Mouse (Mus musculus) liver, adult 2 months (tissue): ENCODE measurements around the gene Cux1. TPM values are rescaled to one million over a fixed set of nuclear protein-coding genes. Genes with fewer than 3 reads are reported as not detected.
A peak's percentile ranks its signal among the peaks of the same experiment; 100 is the strongest.

Experiments
- DNase-seq: peaks from one replicate; pipeline ENCODE4 v3.0.0-alpha.2; 2011; ENCODE audit warnings: low read depth, low spot score; ENCODE audit errors: extremely low read depth
- H3K27ac ChIP-seq: fragments of 200-500 bp; replicated peaks from 2 replicates; pipeline ENCODE4 v1.5.1; 2012; ENCODE audit warnings: low read depth, mild to moderate bottlenecking, control low read depth, inconsistent platforms, low read length; ENCODE audit not compliant: insufficient read depth
- H3K27me3 ChIP-seq: fragments of 200-500 bp; 2 replicates; pipeline ENCODE4 v1.6.1; 2012; ENCODE audit warnings: mild to moderate bottlenecking, moderate library complexity, low read length, inconsistent platforms; ENCODE audit not compliant: control insufficient read depth, insufficient read depth
- H3K36me3 ChIP-seq: fragments of 200-500 bp; 2 replicates; pipeline ENCODE4 v1.6.1; 2012; ENCODE audit warnings: low read length, inconsistent platforms; ENCODE audit not compliant: control insufficient read depth, insufficient read depth
- H3K4me1 ChIP-seq: fragments of 200-500 bp; 2 replicates; pipeline ENCODE4 v1.6.1; 2011; ENCODE audit warnings: low read length; ENCODE audit not compliant: control insufficient read depth, insufficient read depth
- H3K4me3 ChIP-seq: fragments of 200-500 bp; 2 replicates; pipeline ENCODE4 v1.5.1; 2011; ENCODE audit warnings: low read depth, mild to moderate bottlenecking, control low read depth, low read length, moderate library complexity; ENCODE audit not compliant: insufficient read depth
- H3K79me2 ChIP-seq: fragments of 200-500 bp; 2 replicates; pipeline ENCODE4 v1.6.1; 2012; ENCODE audit warnings: inconsistent platforms, mild to moderate bottlenecking, low read length, moderate library complexity; ENCODE audit not compliant: control insufficient read depth, insufficient read depth
- H3K9ac ChIP-seq: fragments of 200-500 bp; 2 replicates; pipeline ENCODE4 v1.6.1; 2012; ENCODE audit warnings: low read depth, mild to moderate bottlenecking, control low read depth, inconsistent platforms, low read length
- CTCF ChIP-seq: fragments of 200-500 bp; IDR thresholded peaks from 2 replicates; pipeline ENCODE4 v1.5.1; 2011; ENCODE audit warnings: low read depth, low read length, control low read depth
- POLR2A ChIP-seq: fragments of 200-500 bp; IDR thresholded peaks from 2 replicates; pipeline ENCODE4 v1.6.1; 2011; ENCODE audit warnings: low read length, control low read depth; ENCODE audit not compliant: insufficient read depth; ENCODE audit errors: extremely low read depth
- WGBS: fragments of 180-500 bp; shearing (Covaris S2); methylation state at CpG from one replicate; pipeline ENCODE4 v1.1.7; 2018; 5-methylcytosine and 5-hydroxymethylcytosine counted together
- polyA plus RNA-seq: library from polyadenylated mRNA; depleted of rRNA; stranded (reverse); fragments of >200 nt; gene quantifications from 2 replicates; pipeline ENCODE4 v1.2.3, GENCODE M21; 2012
- total RNA-seq: library from RNA; depleted of rRNA; stranded (reverse); fragments of >200 nt; gene quantifications from 2 replicates; pipeline ENCODE4 v1.2.3, GENCODE M21; 2014

Cux1 gene
- total and polyA plus RNA-seq, 2 experiments = 11.6 to 12.6 TPM

DNA sequence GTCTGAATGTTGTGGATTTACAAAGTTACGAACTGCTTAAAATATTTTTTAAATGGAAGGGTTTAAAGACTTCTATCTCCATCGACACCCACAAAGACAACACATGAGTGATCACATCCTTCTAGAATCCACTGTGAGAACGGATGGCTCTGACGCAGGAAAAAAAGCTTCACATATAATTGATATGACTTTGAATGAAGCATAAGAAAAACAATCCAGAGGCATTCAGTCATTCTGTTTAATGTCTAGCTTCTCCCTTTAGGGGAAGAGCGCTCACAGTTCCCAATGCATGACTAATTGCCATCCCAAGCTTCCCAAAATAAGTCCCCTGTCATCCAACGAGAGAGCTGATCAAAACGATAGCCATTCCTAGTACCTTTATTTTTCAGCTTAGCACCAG is 2.9 kb upstream of the Cux1 start:
- no peak for DNase-seq
- TF ChIP-seq CTCF = no peak
- Histone ChIP-seq H3K27me3 (no peaks in the 10 kb centered on the region), H3K36me3 (no peaks in the 10 kb centered on the region), H3K9ac (no peak overlapping the region), H3K27ac (no peak overlapping the region), H3K4me1 (peaks cover under 1% of the 10 kb centered on the region; the same call in 1 of the 2 replicates), H3K79me2 (peaks cover 8% of the 10 kb centered on the region; the same call in 1 of the 2 replicates), H3K4me3 (no peak overlapping the region)
- 65% methylated on average over 7 of the region's 7 CpGs for WGBS

DNA sequence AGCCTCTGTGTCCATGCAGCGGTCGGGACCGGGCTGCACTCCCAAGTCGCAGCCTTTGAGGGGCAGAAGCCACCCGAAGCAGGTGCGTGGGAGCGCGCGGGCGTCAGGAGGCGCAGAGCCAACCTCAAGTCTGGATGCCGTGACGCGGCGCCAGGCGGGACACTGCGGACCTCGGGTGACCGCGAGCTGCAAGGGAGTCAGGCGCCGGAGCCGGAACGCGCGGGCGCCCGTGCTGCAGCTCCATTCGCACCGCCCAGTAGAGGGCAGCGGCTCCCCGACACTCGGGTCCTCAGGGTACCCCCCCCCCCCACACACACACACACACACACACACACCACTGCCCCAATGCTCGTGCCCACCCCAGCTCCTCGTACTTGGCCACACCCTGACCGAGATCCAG is 1.5 kb upstream of the Cux1 start:
- Histone ChIP-seq H3K4me3 (peak overlapping the region; percentile 57), H3K36me3 (no peaks in the 10 kb centered on the region), H3K27ac (no peak overlapping the region), H3K4me1 (peaks cover 5% of the 10 kb centered on the region; the same call in 1 of the 2 replicates), H3K79me2 (peaks cover 17% of the 10 kb centered on the region; the same call in 1 of the 2 replicates), H3K27me3 (no peaks in the 10 kb centered on the region), H3K9ac (peak overlapping the region; percentile 31)
- peak; percentile 69 for TF ChIP-seq CTCF
- no peak for TF ChIP-seq POLR2A
- 0% methylated on average over 31 of the region's 36 CpGs for WGBS
- peak; percentile 45 for DNase-seq

DNA sequence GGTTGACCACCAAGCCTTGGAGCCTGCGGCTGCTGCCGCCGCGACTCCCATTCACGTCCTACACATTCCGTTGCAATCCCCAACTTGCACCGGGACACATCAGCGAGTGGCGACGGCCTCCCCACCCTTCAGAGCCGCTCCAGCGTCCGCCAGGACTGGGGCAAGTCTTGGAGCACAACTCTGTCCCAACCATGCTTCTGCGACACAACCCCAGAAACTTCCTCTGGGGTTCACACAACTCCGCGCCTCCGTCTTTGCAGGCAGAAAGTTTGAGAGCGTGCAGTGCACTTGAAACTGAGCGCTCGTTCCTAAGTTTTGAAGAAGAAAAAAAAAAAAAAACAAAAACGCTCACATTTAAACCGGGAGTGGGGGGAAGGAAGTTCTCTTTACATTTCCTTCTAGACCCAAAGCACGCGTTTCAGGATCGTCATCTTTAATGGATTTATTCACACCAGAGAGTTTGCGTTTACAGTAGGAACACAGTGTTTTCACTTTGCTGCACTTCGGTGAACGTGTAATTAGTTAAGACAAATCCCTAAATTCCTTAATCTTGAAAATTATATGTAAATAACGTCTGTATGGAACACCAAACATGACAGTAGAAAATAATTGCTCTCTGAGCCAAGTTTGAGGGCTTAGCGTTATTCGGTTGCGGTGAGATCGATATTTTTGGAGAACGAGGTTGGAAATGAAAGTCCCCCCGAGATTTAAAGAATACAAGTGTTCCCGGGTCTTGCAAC is 906 bp upstream of the Cux1 start:
- Histone ChIP-seq H3K4me3 (peak overlapping the region; percentile 97), H3K27me3 (no peaks in the 10 kb centered on the region), H3K79me2 (peaks cover 17% of the 10 kb centered on the region; the same call in 1 of the 2 replicates), H3K27ac (no peak overlapping the region), H3K36me3 (no peaks in the 10 kb centered on the region), H3K9ac (peak overlapping the region; percentile 98), H3K4me1 (peaks cover 5% of the 10 kb centered on the region; the same call in 1 of the 2 replicates)
- no peak for TF ChIP-seq CTCF
- TF ChIP-seq POLR2A = no peak
- peak; percentile 38 for DNase-seq
- WGBS = under 1% methylated on average over 36 of the region's 36 CpGs

DNA sequence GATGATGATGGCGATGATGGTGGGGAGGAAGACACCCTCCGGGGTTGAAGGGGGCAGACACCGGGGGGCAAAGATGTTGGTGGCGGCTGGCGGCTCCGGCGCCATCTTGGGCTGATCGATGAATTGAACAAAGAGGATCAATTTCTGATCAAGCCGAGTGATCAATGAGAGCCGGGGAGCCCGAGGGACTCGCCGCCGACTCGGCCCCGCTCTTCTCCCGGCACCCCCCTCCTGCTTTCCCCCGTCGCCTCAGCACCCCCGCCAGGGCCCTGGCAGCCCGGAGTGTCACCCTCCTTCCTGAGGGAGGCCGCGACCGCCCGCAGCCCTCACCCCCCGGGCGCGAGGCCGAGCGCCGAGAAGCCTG is 496 bp downstream of the Cux1 start:
- DNase-seq = no peak
- TF ChIP-seq CTCF = no peak
- TF ChIP-seq POLR2A = no peak
- H3K79me2 ChIP-seq = peaks cover 17% of the 10 kb centered on the region; the same call in 1 of the 2 replicates
- peaks cover 5% of the 10 kb centered on the region; the same call in 1 of the 2 replicates for H3K4me1 ChIP-seq
- WGBS = under 1% methylated on average over 31 of the region's 31 CpGs
- no peaks in the 10 kb centered on the region for H3K27me3 ChIP-seq
- H3K9ac ChIP-seq = peak overlapping the region; percentile 98
- peak overlapping the region; percentile 97 for H3K4me3 ChIP-seq
- H3K36me3 ChIP-seq = no peaks in the 10 kb centered on the region
- H3K27ac ChIP-seq = peak overlapping the region; percentile 68

DNA sequence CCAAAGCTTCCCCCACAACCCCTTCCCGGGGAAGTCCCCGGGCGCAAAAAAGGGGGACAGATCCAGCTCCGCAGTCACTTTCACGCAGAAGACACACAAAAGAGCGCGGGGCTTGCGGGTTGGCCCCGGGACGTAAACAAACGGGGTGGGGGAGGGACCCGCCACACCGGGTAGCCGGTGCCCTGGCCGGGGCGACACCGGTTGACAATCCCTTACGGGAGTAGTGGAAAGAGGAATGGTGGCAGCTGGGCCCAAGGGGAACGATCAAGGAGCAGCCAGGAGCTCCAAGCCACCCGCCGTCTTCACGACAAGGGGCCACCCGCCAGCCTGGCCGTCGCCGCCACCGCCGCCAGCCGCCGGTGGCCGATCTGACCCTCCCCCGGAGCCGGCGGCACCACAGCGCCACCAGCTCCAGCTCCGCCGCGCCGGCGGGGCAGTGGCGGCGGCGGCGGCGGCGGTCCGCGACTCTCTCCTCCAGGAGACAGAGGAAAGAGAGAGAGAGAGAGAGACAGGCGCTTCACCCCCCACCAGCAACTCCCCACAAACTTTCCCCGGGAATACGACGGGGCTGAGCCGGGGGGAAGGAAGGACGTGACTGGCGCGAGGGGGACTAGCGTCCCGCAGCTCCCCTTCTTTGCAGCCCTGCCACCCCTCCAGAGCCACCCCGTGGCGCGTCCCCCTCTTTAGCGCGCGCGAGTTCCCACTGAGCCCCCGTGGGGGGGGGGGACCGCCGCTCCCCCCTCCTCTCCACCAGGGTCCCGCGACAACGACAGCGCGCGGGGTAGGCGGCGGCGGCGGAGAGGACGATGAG is 1.1 kb downstream of the Cux1 start:
- DNase-seq = peak; percentile 40
- under 1% methylated on average over 56 of the region's 79 CpGs for WGBS
- 0 out of 2 replicates have a peak, but pooled peaks have one; percentile 7 for TF ChIP-seq CTCF
- TF ChIP-seq POLR2A = no peak
- Histone ChIP-seq H3K36me3 (no peaks in the 10 kb centered on the region), H3K27ac (peak overlapping the region; percentile 68), H3K4me3 (peak overlapping the region; percentile 97), H3K9ac (peak overlapping the region; percentile 98), H3K27me3 (no peaks in the 10 kb centered on the region), H3K4me1 (peaks cover 5% of the 10 kb centered on the region; the same call in 1 of the 2 replicates), H3K79me2 (peaks cover 17% of the 10 kb centered on the region; the same call in 1 of the 2 replicates)
